Mouse (Mus musculus) thymus, postnatal 25 days (tissue): ENCODE measurements at regions not wholly inside any gene's neighbourhood (a gene's known extent, or its start where the extent isn't known, plus 50 kb on each side); places are given as distances from the start of the nearest gene placed in this dataset.
A peak's percentile ranks its signal among the peaks of the same experiment; 100 is the strongest.

Experiments
- DNase-seq: peaks from one replicate; pipeline ENCODE4 v3.0.0; 2022

GRCm38 (mm10) chr3:20590143-20590542 lies 223.2 kb upstream of the Agtr1b start:
- DNase-seq, result peak; percentile 3

- no peak for DNase-seq
Measured at GRCm38 (mm10) chr3:20551563-20551962, 184.6 kb upstream of the Agtr1b start.

GRCm38 (mm10) chr3:20543991-20544390 lies 177.0 kb upstream of the Agtr1b start:
- DNase-seq, result no peak

- no peak for DNase-seq
Measured at GRCm38 (mm10) chr3:20538492-20539004, 171.6 kb upstream of the Agtr1b start.

GRCm38 (mm10) chr3:20520738-20521137 lies 153.8 kb upstream of the Agtr1b start:
- no peak for DNase-seq

GRCm38 (mm10) chr3:20509192-20509591 lies 142.2 kb upstream of the Agtr1b start:
- DNase-seq, result peak; percentile 60

- peak; percentile 1 for DNase-seq
Measured at GRCm38 (mm10) chr3:20505546-20505945, 138.6 kb upstream of the Agtr1b start.
